Comparison of ENCODE assay signal across 30 mouse cellular contexts in genomic region chr7:101138819-101139218, GRCm38 (mm10).
"Had no signal": no experiment of that assay in that cellular context is flagged by ENCODE, and none has a peak within 500 bp of the region (broad histone marks: within the 10 kb centered on the region; RNA-seq: fewer than 3 reads in every experiment).

No protein-coding gene starts in this region.

- DNase-seq: heart, postnatal 10 days; heart, postnatal 14 days; heart, postnatal 36 days; heart, postnatal 4 days; kidney, adult 11 months; kidney, adult 18-20 months; kidney, adult 8-10 months; kidney, adult 9 months; kidney, postnatal 4 days; layer of hippocampus, adult 9-11 months; layer of hippocampus, postnatal 36 days had no signal

- H3K36me3 ChIP-seq: intestine, embryonic 15.5 days had no signal

- H3K9me3 ChIP-seq: heart, embryonic 10.5 days; heart, embryonic 12.5 days; heart, embryonic 13.5 days; heart, embryonic 15.5 days; hindbrain, embryonic 10.5 days; hindbrain, embryonic 12.5 days; hindbrain, embryonic 13.5 days; hindbrain, embryonic 15.5 days; intestine, embryonic 15.5 days; kidney, embryonic 15.5 days had no signal

- H3K4me3 ChIP-seq: heart, embryonic 10.5 days; heart, embryonic 12.5 days; heart, embryonic 13.5 days; heart, embryonic 15.5 days; hindbrain, embryonic 10.5 days; hindbrain, embryonic 12.5 days; hindbrain, embryonic 13.5 days; hindbrain, embryonic 15.5 days; intestine, embryonic 15.5 days; kidney, embryonic 15.5 days; layer of hippocampus, adult 2 months; left cerebral cortex, adult 2 months had no signal

- H3K4me1 ChIP-seq: heart, embryonic 10.5 days; hindbrain, embryonic 10.5 days; hindbrain, embryonic 12.5 days; hindbrain, embryonic 13.5 days; hindbrain, embryonic 15.5 days; intestine, embryonic 15.5 days had no signal

- H3K9ac ChIP-seq: heart, embryonic 12.5 days; heart, embryonic 13.5 days; heart, embryonic 15.5 days; hindbrain, embryonic 12.5 days; hindbrain, embryonic 13.5 days; hindbrain, embryonic 14.5 days; hindbrain, embryonic 15.5 days; intestine, embryonic 15.5 days; kidney, embryonic 15.5 days had no signal

- H3K27me3 ChIP-seq: heart, embryonic 12.5 days; heart, embryonic 13.5 days; heart, embryonic 15.5 days; hindbrain, embryonic 12.5 days; hindbrain, embryonic 13.5 days; hindbrain, embryonic 15.5 days; intestine, embryonic 15.5 days; kidney, embryonic 15.5 days had no signal

- H3K4me2 ChIP-seq: heart, embryonic 12.5 days; heart, embryonic 13.5 days; heart, embryonic 15.5 days; hindbrain, embryonic 12.5 days; hindbrain, embryonic 13.5 days; hindbrain, embryonic 14.5 days; hindbrain, embryonic 15.5 days; intestine, embryonic 15.5 days; kidney, embryonic 15.5 days had no signal

- H3K27ac ChIP-seq: heart, embryonic 10.5 days; heart, embryonic 13.5 days; heart, embryonic 15.5 days; hindbrain, embryonic 10.5 days; hindbrain, embryonic 12.5 days; hindbrain, embryonic 13.5 days; hindbrain, embryonic 14.5 days; hindbrain, embryonic 15.5 days; hindbrain, postnatal 0 days; intestine, embryonic 15.5 days; kidney, embryonic 15.5 days; kidney, postnatal 0 days; layer of hippocampus, adult 2 months; left cerebral cortex, adult 2 months had no signal

- ATAC-seq: hindbrain, embryonic 16.5 days; hindbrain, postnatal 0 days; inflammation-experienced regulatory T-cells, adult 6 months; intestine, embryonic 15.5 days; intestine, embryonic 16.5 days; intestine, postnatal 0 days had no signal
